Mouse (Mus musculus) CH12.LX (cell line): ENCODE data around the gene Mrpl19. TPM values are rescaled to one million over a fixed set of nuclear protein-coding genes. Genes with fewer than 3 reads are reported as not detected.

ENCODE experiments used
- DNase-seq: peaks from one replicate; pipeline ENCODE4 v3.0.0-alpha.2; 2013; ENCODE audit errors: extremely low read depth
- H3K27ac ChIP-seq: 2 replicates; pipeline ENCODE4 v1.5.1; 2012; ENCODE audit warnings: low read depth, mild to moderate bottlenecking, control low read depth, moderate library complexity; ENCODE audit not compliant: insufficient read depth
- H3K27me3 ChIP-seq: replicated peaks from 2 replicates; pipeline ENCODE3; 2012; ENCODE audit warnings: inconsistent platforms
- H3K36me3 ChIP-seq, 2 experiments: replicated peaks in 1 of 2; 2 replicates each; pipeline versions ENCODE3 to v1.6.1; 2012; ENCODE audit warnings: inconsistent platforms in 1 of 2, low read length in 1 of 2, mild to moderate bottlenecking in 1 of 2, mixed read lengths in 1 of 2, moderate library complexity in 1 of 2; ENCODE audit not compliant: control insufficient read depth in 1 of 2, insufficient read depth in 1 of 2
- H3K4me1 ChIP-seq, 2 experiments: 2 replicates each; pipeline ENCODE4 v1.6.1; 2012; ENCODE audit warnings: inconsistent platforms in 1 of 2, moderate library complexity in 1 of 2; ENCODE audit not compliant: insufficient read depth in 2 of 2, control insufficient read depth in 1 of 2
- H3K4me2 ChIP-seq: 2 replicates; pipeline ENCODE4 v1.6.1; 2012; ENCODE audit warnings: low read depth, mild to moderate bottlenecking, control low read depth; ENCODE audit not compliant: poor library complexity, insufficient read depth, severe bottlenecking
- H3K4me3 ChIP-seq, 3 experiments: fragments of 150-350 bp in 1 of 3; sonication (generic) in 1 of 3; replicated peaks in 1 of 3; 2 replicates each; pipeline versions ENCODE3 to v1.5.1; 2011 to 2012; ENCODE audit warnings: low read depth in 2 of 3, low read length in 2 of 3, mild to moderate bottlenecking in 2 of 3, moderate library complexity in 2 of 3, control low read depth in 1 of 3, improper control_type of control experiment in 1 of 3, inconsistent platforms in 1 of 3, mixed read lengths in 1 of 3; ENCODE audit not compliant: poor library complexity in 1 of 3
- H3K79me2 ChIP-seq: replicated peaks from 2 replicates; pipeline ENCODE4 v1.6.1; 2012; ENCODE audit warnings: mild to moderate bottlenecking, moderate library complexity; ENCODE audit not compliant: control insufficient read depth, poor library complexity, insufficient read depth, severe bottlenecking; ENCODE audit errors: extremely low read depth
- H3K9ac ChIP-seq: 2 replicates; pipeline ENCODE4 v1.6.1; 2012; ENCODE audit warnings: low read depth, mild to moderate bottlenecking, control low read depth, moderate library complexity; ENCODE audit not compliant: insufficient read depth
- H3K9me3 ChIP-seq: replicated peaks from 2 replicates; pipeline ENCODE3; 2012; ENCODE audit warnings: low read length, inconsistent platforms, mixed read lengths
- BHLHE40 ChIP-seq: IDR thresholded peaks from 2 replicates; pipeline ENCODE4 v1.6.1; 2011; ENCODE audit warnings: mild to moderate bottlenecking, low read depth, low read length, improper control_type of control experiment
- CHD2 ChIP-seq: IDR thresholded peaks from 2 replicates; pipeline ENCODE4 v1.6.1; 2011; ENCODE audit warnings: low read length, improper control_type of control experiment
- EP300 ChIP-seq: IDR thresholded peaks from 2 replicates; pipeline ENCODE4 v1.6.1; 2011; ENCODE audit warnings: low read length, improper control_type of control experiment
- ETS1 ChIP-seq: conservative IDR thresholded peaks from 2 replicates; pipeline ENCODE4 v1.6.1; 2012; ENCODE audit warnings: low read depth, mild to moderate bottlenecking, inconsistent platforms, low read length, improper control_type of control experiment, moderate library complexity
- HCFC1 ChIP-seq: IDR thresholded peaks from 2 replicates; pipeline ENCODE4 v1.6.1; 2012; ENCODE audit warnings: low read depth, mild to moderate bottlenecking, inconsistent platforms, low read length, improper control_type of control experiment
- IRF4 ChIP-seq: IDR thresholded peaks from 2 replicates; pipeline ENCODE4 v1.6.1; 2014; ENCODE audit warnings: low read depth, mild to moderate bottlenecking, inconsistent platforms, low read length, improper control_type of control experiment
- JUN ChIP-seq: IDR thresholded peaks from 2 replicates; pipeline ENCODE4 v1.6.1; 2011; ENCODE audit warnings: low read depth, mild to moderate bottlenecking, low read length, improper control_type of control experiment, moderate library complexity; ENCODE audit not compliant: insufficient read depth
- JUND ChIP-seq: conservative IDR thresholded peaks from 2 replicates; pipeline ENCODE4 v1.6.1; 2011; ENCODE audit warnings: low read depth, low read length, improper control_type of control experiment
- KAT2A ChIP-seq: IDR thresholded peaks from 2 replicates; pipeline ENCODE4 v1.6.1; 2012; ENCODE audit warnings: low read length, improper control_type of control experiment, inconsistent platforms; ENCODE audit not compliant: insufficient replicate concordance
- MAFK ChIP-seq: IDR thresholded peaks from 2 replicates; pipeline ENCODE4 v1.6.1; 2011; ENCODE audit warnings: low read length, improper control_type of control experiment; ENCODE audit not compliant: insufficient replicate concordance
- MAX ChIP-seq: IDR thresholded peaks from 2 replicates; pipeline ENCODE4 v1.6.1; 2011; ENCODE audit warnings: low read length, improper control_type of control experiment
- MEF2A ChIP-seq: IDR thresholded peaks from 2 replicates; pipeline ENCODE4 v1.6.1; 2014; ENCODE audit warnings: low read depth, mild to moderate bottlenecking, inconsistent platforms, low read length, improper control_type of control experiment, borderline replicate concordance
- MXI1 ChIP-seq: IDR thresholded peaks from 2 replicates; pipeline ENCODE4 v1.6.1; 2011; ENCODE audit warnings: mild to moderate bottlenecking, low read depth, low read length, improper control_type of control experiment
- MYC ChIP-seq: IDR thresholded peaks from 2 replicates; pipeline ENCODE4 v1.6.1; 2011; ENCODE audit warnings: low read depth, mild to moderate bottlenecking, improper control_type of control experiment, low read length
- NRF1 ChIP-seq: IDR thresholded peaks from 2 replicates; pipeline ENCODE4 v1.6.1; 2014; ENCODE audit warnings: low read depth, mild to moderate bottlenecking, inconsistent platforms, low read length, improper control_type of control experiment, moderate library complexity
- PAX5 ChIP-seq: IDR thresholded peaks from 2 replicates; pipeline ENCODE4 v1.6.1; 2012; ENCODE audit warnings: low read length, inconsistent platforms, mixed read lengths
- POLR2A ChIP-seq: IDR thresholded peaks from 2 replicates; pipeline ENCODE4 v1.6.1; 2011; ENCODE audit warnings: low read depth, mild to moderate bottlenecking, improper control_type of control experiment, low read length
- POLR2AphosphoS2 ChIP-seq: IDR thresholded peaks from 2 replicates; pipeline ENCODE4 v1.6.1; 2011; ENCODE audit warnings: low read depth, low read length, improper control_type of control experiment
- RAD21 ChIP-seq: IDR thresholded peaks from 2 replicates; pipeline ENCODE4 v1.6.1; 2011; ENCODE audit warnings: low read depth, mild to moderate bottlenecking, low read length, improper control_type of control experiment, moderate library complexity
- RCOR1 ChIP-seq: conservative IDR thresholded peaks from 2 replicates; pipeline ENCODE4 v1.6.1; 2012; ENCODE audit warnings: low read depth, mild to moderate bottlenecking, inconsistent platforms, low read length, improper control_type of control experiment
- SIN3A ChIP-seq: IDR thresholded peaks from 2 replicates; pipeline ENCODE4 v1.6.1; 2012; ENCODE audit warnings: low read length, improper control_type of control experiment, inconsistent platforms
- TCF12 ChIP-seq: IDR thresholded peaks from 2 replicates; pipeline ENCODE4 v1.6.1; 2014; ENCODE audit warnings: low read depth, mild to moderate bottlenecking, inconsistent platforms, low read length, improper control_type of control experiment
- USF2 ChIP-seq: conservative IDR thresholded peaks from 2 replicates; pipeline ENCODE4 v1.6.1; 2011; ENCODE audit warnings: low read depth, low read length, improper control_type of control experiment
- ZC3H11A ChIP-seq: IDR thresholded peaks from 2 replicates; pipeline ENCODE4 v1.6.1; 2012; ENCODE audit warnings: low read depth, mild to moderate bottlenecking, inconsistent platforms, low read length, improper control_type of control experiment
- ZNF384 ChIP-seq: IDR thresholded peaks from 2 replicates; pipeline ENCODE4 v1.6.1; 2012; ENCODE audit warnings: low read depth, low read length, improper control_type of control experiment, inconsistent platforms
- dilution Hi-C: fragments of 300-500 bp; cut with MboI; formaldehyde crosslinking; loops from 2 replicates; pipeline ENCODE4 v1.14.3; 2020; ENCODE audit warnings: low sequenced_read_pairs; ENCODE audit not compliant: extremely low pct_unique_long_range_greater_than_20kb, extremely low pct_ligation_motif_present
- in situ Hi-C: fragments of 300-500 bp; cut with MboI; formaldehyde crosslinking; loops from 3 replicates; pipeline ENCODE4 v1.14.3; 2019; ENCODE audit warnings: low sequenced_read_pairs, low pct_ligation_motif_present, low pct_unique_long_range_greater_than_20kb, mixed read lengths
- polyA plus RNA-seq: library from polyadenylated mRNA; unstranded; fragments of >175 nt; gene quantifications from 2 replicates; pipeline ENCODE4 v1.2.1, GENCODE M21; 2012; ENCODE audit warnings: low read depth; ENCODE audit not compliant: insufficient read length
- total RNA-seq, 2 experiments: library from RNA; depleted of rRNA; stranded (reverse); fragments of 300-350 nt in 1 of 2; fragments of >200 nt in 1 of 2; gene quantifications; 2 replicates each; pipeline ENCODE4 v1.2.3; 2012 to 2014

Mrpl19 gene
- total and polyA plus RNA-seq, 3 experiments: 27.2 to 96.2 (median 54.0) TPM

DNA sequence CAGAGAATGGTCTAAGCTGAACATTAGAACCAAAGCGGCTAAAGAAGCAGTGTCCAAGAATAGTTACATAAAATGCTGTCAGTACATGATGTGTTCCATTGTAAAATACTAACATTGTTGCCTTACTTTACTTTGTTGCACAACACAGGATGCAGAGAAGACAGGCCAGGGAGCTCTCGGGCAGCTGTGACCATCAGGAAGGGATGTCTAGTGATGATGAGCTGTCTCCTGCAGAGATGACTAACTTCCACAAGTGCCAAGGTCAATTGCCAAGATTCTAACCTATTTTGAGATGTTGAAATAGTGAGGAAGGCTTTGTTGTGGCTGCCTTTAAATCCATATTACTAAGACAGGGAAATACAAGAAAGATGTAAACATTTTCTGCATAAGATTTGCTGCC lies 22.5 kb downstream of the Mrpl19 start:
- H3K27ac ChIP-seq: no peak overlapping the region
- dilution Hi-C loops (no loop called here), in situ Hi-C loops (no loop called here)
- H3K9me3 ChIP-seq: no peaks in the 10 kb centered on the region
- no peak overlapping the region for H3K4me2 ChIP-seq
- no peaks in the 10 kb centered on the region; the same call in 1 of the 2 replicates for H3K79me2 ChIP-seq
- H3K4me3 ChIP-seq: no peak overlapping the region
- peaks cover 3 to 5% of the 10 kb centered on the region in 2 experiments; a peak in 3 of 4 replicates for H3K4me1 ChIP-seq
- no peak for DNase-seq
- no peak for TF ChIP-seq JUND
- no peak for TF ChIP-seq NRF1
- no peak for TF ChIP-seq POLR2A
- TF ChIP-seq HCFC1: no peak
- no peak for TF ChIP-seq RCOR1
- TF ChIP-seq RAD21: no peak
- no peak for TF ChIP-seq JUN
- no peak for TF ChIP-seq PAX5
- no peak for TF ChIP-seq MEF2A
- no peak for TF ChIP-seq MXI1
- no peak for TF ChIP-seq MYC
- TF ChIP-seq ZNF384: no peak
- TF ChIP-seq SIN3A: no peak
- TF ChIP-seq ZC3H11A: no peak
- no peak for TF ChIP-seq BHLHE40
- TF ChIP-seq, all 38 proteins: peak for 0
- peaks cover 56 to 95% of the 10 kb centered on the region in 2 experiments for H3K36me3 ChIP-seq
- no peaks in the 10 kb centered on the region for H3K27me3 ChIP-seq
- no peak overlapping the region for H3K9ac ChIP-seq

- peaks cover 52 to 93% of the 10 kb centered on the region in 2 experiments for H3K36me3 ChIP-seq
- H3K4me3 ChIP-seq: no peak overlapping the region
- no peak for DNase-seq
- H3K9me3 ChIP-seq: no peaks in the 10 kb centered on the region
- peak overlapping the region; percentile 78 for H3K27ac ChIP-seq
- H3K4me2 ChIP-seq: 0 out of 2 replicates have a peak overlapping the region, but pooled peaks have one; percentile 42
- dilution Hi-C loops (no loop called here), in situ Hi-C loops (no loop called here)
- H3K9ac ChIP-seq: no peak overlapping the region
- H3K4me1 ChIP-seq: peaks cover 3 to 5% of the 10 kb centered on the region in 2 experiments; a peak in 3 of 4 replicates
- TF ChIP-seq EP300 (peak; percentile 84), KAT2A (no peak), ZNF384 (peak; percentile 47; the same call in 1 of the 2 replicates), MAX (0 out of 2 replicates have a peak, but pooled peaks have one; percentile 12), CHD2 (0 out of 2 replicates have a peak, but pooled peaks have one; percentile 27), SIN3A (peak; percentile 43; the same call in 1 of the 2 replicates), JUND (peak; percentile 43; the same call in 1 of the 2 replicates), MEF2A (peak; percentile 72; the same call in 1 of the 2 replicates), TCF12 (peak; percentile 57; the same call in 1 of the 2 replicates), JUN (peak; percentile 40; the same call in 1 of the 2 replicates), BHLHE40 (peak; percentile 33; the same call in 1 of the 2 replicates), MAFK (peak; percentile 6; the same call in 1 of the 2 replicates), USF2 (no peak), POLR2AphosphoS2 (no peak), ETS1 (peak; percentile 35; the same call in 1 of the 2 replicates), IRF4 (peak; percentile 82)
- TF ChIP-seq, all 38 proteins: peak for 13
- Histone ChIP-seq H3K27me3 (no peaks in the 10 kb centered on the region), H3K79me2 (no peaks in the 10 kb centered on the region; the same call in 1 of the 2 replicates)
Measured at GRCm38 (mm10) chr6:81941718-81942117, 24.0 kb downstream of the Mrpl19 start.
